Mouse (Mus musculus) myocyte (in vitro differentiated cells): ENCODE results near the gene Tbc1d16. TPM values are rescaled to one million over a fixed set of nuclear protein-coding genes. Genes with fewer than 3 reads are reported as not detected.

Experiments used
- H3K27me3 ChIP-seq: one replicate; pipeline ENCODE4 v1.6.1; 2011; ENCODE audit not compliant: control insufficient read depth, insufficient read depth, insufficient read length
- H3K36me3 ChIP-seq: one replicate; pipeline ENCODE4 v1.6.1; 2011; ENCODE audit not compliant: control insufficient read depth, insufficient read depth
- H3K4me2 ChIP-seq: one replicate; pipeline ENCODE4 v1.6.1; 2011; ENCODE audit warnings: low read depth, control low read depth
- H3K4me3 ChIP-seq: one replicate; pipeline ENCODE4 v1.5.1; 2011; ENCODE audit warnings: mild to moderate bottlenecking, control low read depth, moderate library complexity
- H3K79me2 ChIP-seq: one replicate; pipeline ENCODE4 v1.6.1; 2011; ENCODE audit not compliant: control insufficient read depth, insufficient read depth
- H3ac ChIP-seq: one replicate; pipeline ENCODE4 v1.6.1; 2011; ENCODE audit not compliant: control insufficient read depth, insufficient read length
- CEBPB ChIP-seq: IDR thresholded peaks from 2 replicates; pipeline ENCODE4 v1.6.1; 2011; ENCODE audit warnings: mild to moderate bottlenecking, moderate library complexity; ENCODE audit not compliant: poor library complexity, insufficient read depth, severe bottlenecking
- E2F4 ChIP-seq: IDR thresholded peaks from one replicate; pipeline ENCODE4 v1.6.1; 2011; ENCODE audit warnings: mild to moderate bottlenecking, control low read depth, moderate library complexity; ENCODE audit not compliant: insufficient read depth
- MAX ChIP-seq: IDR thresholded peaks from one replicate; pipeline ENCODE4 v1.6.1; 2011; ENCODE audit warnings: low read depth, mild to moderate bottlenecking, control low read depth
- MYOD1 ChIP-seq, 3 experiments: IDR thresholded peaks; one replicate each; pipeline ENCODE4 v1.6.1; 2011; ENCODE audit warnings: control low read depth in 2 of 3, low read depth in 2 of 3, mild to moderate bottlenecking in 2 of 3, moderate library complexity in 1 of 3; ENCODE audit not compliant: insufficient read length in 2 of 3, control insufficient read depth in 1 of 3
- MYOG ChIP-seq, 3 experiments: IDR thresholded peaks; one replicate each; pipeline ENCODE4 v1.6.1; 2011; ENCODE audit warnings: control low read depth in 2 of 3, low read depth in 2 of 3, mild to moderate bottlenecking in 2 of 3; ENCODE audit not compliant: insufficient read length in 2 of 3, control insufficient read depth in 1 of 3, insufficient read depth in 1 of 3
- POLR2A ChIP-seq: IDR thresholded peaks from one replicate; pipeline ENCODE4 v1.6.1; 2011; ENCODE audit warnings: low read depth, mild to moderate bottlenecking, control low read depth, moderate library complexity; ENCODE audit not compliant: insufficient read length
- POLR2AphosphoS2 ChIP-seq: IDR thresholded peaks from one replicate; pipeline ENCODE4 v1.6.1; 2011; ENCODE audit warnings: low read depth, control low read depth; ENCODE audit not compliant: insufficient read length
- REST ChIP-seq: IDR thresholded peaks from one replicate; pipeline ENCODE4 v1.6.1; 2011; ENCODE audit warnings: mild to moderate bottlenecking, control low read depth, moderate library complexity; ENCODE audit not compliant: insufficient read depth, insufficient read length
- SRF ChIP-seq: IDR thresholded peaks from one replicate; pipeline ENCODE4 v1.6.1; 2011; ENCODE audit warnings: low read depth; ENCODE audit not compliant: control insufficient read depth, insufficient read length
- TCF12 ChIP-seq: IDR thresholded peaks from one replicate; pipeline ENCODE4 v1.6.1; 2011; ENCODE audit warnings: mild to moderate bottlenecking, control low read depth; ENCODE audit not compliant: poor library complexity, insufficient read depth, severe bottlenecking
- TCF3 ChIP-seq: IDR thresholded peaks from one replicate; pipeline ENCODE4 v1.6.1; 2011; ENCODE audit warnings: low read depth, control low read depth; ENCODE audit not compliant: insufficient read length
- USF1 ChIP-seq: IDR thresholded peaks from one replicate; pipeline ENCODE4 v1.6.1; 2011; ENCODE audit warnings: low read depth, mild to moderate bottlenecking, control low read depth, moderate library complexity
- polyA plus RNA-seq: library from polyadenylated mRNA; unstranded; fragments of >200 nt; fragmentation: generic; extraction: Trizol; gene quantifications from one replicate; pipeline ENCODE4 v1.2.1, GENCODE M21; 2012; ENCODE audit warnings: missing spikeins

The Tbc1d16 gene
- polyA plus RNA-seq, 1 experiment: 8.5 TPM

DNA sequence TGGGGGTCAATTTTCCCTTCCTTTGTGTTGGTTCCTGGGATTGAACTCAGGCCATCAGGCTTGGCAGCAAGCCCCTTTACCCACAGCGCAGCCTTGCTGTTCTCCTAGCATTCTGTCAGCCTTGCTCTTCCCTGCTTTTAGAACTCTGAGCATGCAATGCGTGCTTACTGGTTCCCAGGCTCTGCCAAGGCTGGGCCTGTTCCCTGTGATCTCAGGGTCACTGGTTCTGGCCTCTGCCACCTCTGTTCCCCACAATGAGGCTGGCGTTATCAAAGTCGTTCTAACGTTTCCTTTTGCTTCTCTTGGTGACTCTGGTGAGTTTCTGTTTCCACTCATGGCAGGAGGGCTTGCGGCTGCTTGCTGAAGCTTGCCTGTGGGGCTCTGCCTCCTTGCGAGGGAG, 110.4 kb downstream of the Tbc1d16 start:
- Histone ChIP-seq H3K4me2 (no peak overlapping the region), H3K36me3 (no peaks in the 10 kb centered on the region), H3ac (no peak overlapping the region), H3K27me3 (peaks cover 13% of the 10 kb centered on the region), H3K4me3 (no peak overlapping the region), H3K79me2 (no peaks in the 10 kb centered on the region)
- TF ChIP-seq REST (no peak), MYOG (IDR thresholded peaks at IDR 0.05; ENCODE audit: control insufficient read depth in 1 of 3, insufficient read depth in 1 of 3, insufficient read length in 2 of 3, low read depth in 2 of 3) (no peak), TCF3 (no peak), MYOD1 (IDR thresholded peaks at IDR 0.05; ENCODE audit: control insufficient read depth in 1 of 3, insufficient read length in 2 of 3, low read depth in 2 of 3) (no peak), SRF (no peak), USF1 (no peak), POLR2AphosphoS2 (no peak), MAX (no peak), TCF12 (no peak), E2F4 (no peak), POLR2A (no peak), CEBPB (no peak)

DNA sequence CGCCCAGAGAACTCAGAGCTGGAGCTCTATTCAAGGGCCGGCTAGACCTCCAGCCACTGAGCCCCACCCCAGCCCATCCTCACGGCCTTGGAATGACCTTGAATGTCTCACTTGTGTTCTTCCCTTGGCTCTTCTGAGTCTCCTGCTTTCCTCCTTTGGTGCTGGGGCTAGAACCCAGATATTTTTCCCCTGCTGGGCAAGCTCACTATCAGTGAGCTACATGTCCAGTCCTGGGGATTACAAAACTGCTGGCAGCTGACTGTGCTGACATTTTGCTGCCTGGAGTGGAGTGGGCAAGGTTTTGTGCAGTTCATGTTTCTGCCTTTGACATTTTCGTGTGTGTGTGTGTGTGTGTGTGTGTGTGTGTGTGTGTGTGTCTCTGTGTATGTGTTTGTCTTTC, 111.3 kb downstream of the Tbc1d16 start:
- Histone ChIP-seq H3K4me3 (no peak overlapping the region), H3K4me2 (no peak overlapping the region), H3K27me3 (peaks cover 13% of the 10 kb centered on the region), H3K36me3 (no peaks in the 10 kb centered on the region), H3ac (no peak overlapping the region), H3K79me2 (no peaks in the 10 kb centered on the region)
- TF ChIP-seq SRF: no peak
- TF ChIP-seq POLR2A: no peak
- no peak for TF ChIP-seq REST
- no peak for TF ChIP-seq MAX
- no peak for TF ChIP-seq USF1
- no peak for TF ChIP-seq E2F4
- no peak for TF ChIP-seq POLR2AphosphoS2
- TF ChIP-seq TCF12: no peak
- no peak for TF ChIP-seq TCF3
- TF ChIP-seq MYOG (IDR thresholded peaks at IDR 0.05; ENCODE audit: control insufficient read depth in 1 of 3, insufficient read depth in 1 of 3, insufficient read length in 2 of 3, low read depth in 2 of 3): no peak
- no peak for TF ChIP-seq CEBPB
- no peak for TF ChIP-seq MYOD1 (IDR thresholded peaks at IDR 0.05; ENCODE audit: control insufficient read depth in 1 of 3, insufficient read length in 2 of 3, low read depth in 2 of 3)

- no peak overlapping the region for H3K4me2 ChIP-seq
- H3K36me3 ChIP-seq: no peaks in the 10 kb centered on the region
These were observed 115.6 kb downstream of the Tbc1d16 start for GRCm38 (mm10) chr11:119112721-119113120.

GRCm38 (mm10) chr11:119111345-119111744, 117.0 kb downstream of the Tbc1d16 start:
- TF ChIP-seq TCF3 (no peak), MAX (no peak), TCF12 (no peak)
- Histone ChIP-seq H3K4me3 (no peak overlapping the region), H3K4me2 (no peak overlapping the region), H3K36me3 (no peaks in the 10 kb centered on the region), H3K27me3 (no peaks in the 10 kb centered on the region), H3ac (no peak overlapping the region), H3K79me2 (no peaks in the 10 kb centered on the region)

More at GRCm38 (mm10) chr11:119112721-119113120, 115.6 kb downstream of the Tbc1d16 start:
- TF ChIP-seq TCF12 (no peak), REST (no peak), MYOG (IDR thresholded peaks at IDR 0.05; ENCODE audit: control insufficient read depth in 1 of 3, insufficient read depth in 1 of 3, insufficient read length in 2 of 3, low read depth in 2 of 3) (peak in 1 of 3 experiments; percentile 9), TCF3 (no peak)
- no peak overlapping the region for H3K4me3 ChIP-seq
- H3K27me3 ChIP-seq: no peaks in the 10 kb centered on the region
- no peaks in the 10 kb centered on the region for H3K79me2 ChIP-seq
- no peak overlapping the region for H3ac ChIP-seq

- no peaks in the 10 kb centered on the region for H3K27me3 ChIP-seq
- H3K4me3 ChIP-seq: no peak overlapping the region
- TF ChIP-seq POLR2A: no peak
- no peak for TF ChIP-seq REST
- TF ChIP-seq MYOD1 (IDR thresholded peaks at IDR 0.05; ENCODE audit: control insufficient read depth in 1 of 3, insufficient read length in 2 of 3, low read depth in 2 of 3): no peak
- no peak for TF ChIP-seq SRF
- TF ChIP-seq POLR2AphosphoS2: no peak
- TF ChIP-seq E2F4: no peak
- no peak for TF ChIP-seq USF1
- no peak for TF ChIP-seq CEBPB
- no peak for TF ChIP-seq MYOG (IDR thresholded peaks at IDR 0.05; ENCODE audit: control insufficient read depth in 1 of 3, insufficient read depth in 1 of 3, insufficient read length in 2 of 3, low read depth in 2 of 3)
- no peak for TF ChIP-seq TCF12
- no peak for TF ChIP-seq MAX
- TF ChIP-seq TCF3: no peak
- H3K36me3 ChIP-seq: no peaks in the 10 kb centered on the region
- no peak overlapping the region for H3K4me2 ChIP-seq
- no peak overlapping the region for H3ac ChIP-seq
- H3K79me2 ChIP-seq: no peaks in the 10 kb centered on the region
These were observed 118.8 kb downstream of the Tbc1d16 start for GRCm38 (mm10) chr11:119109415-119110071.
